Mouse (Mus musculus): ENCODE data around the gene Gpsm3. TPM values are rescaled to one million over a fixed set of nuclear protein-coding genes. Genes with fewer than 3 reads are reported as not detected.

Gene Gpsm3
- total and polyA plus RNA-seq, 3 experiments, result 3.9 to 6.4 (median 5.2) TPM

- intact Hi-C loops (cut with DNase I), result no loop called here
These were observed 21.2 kb upstream of the Gpsm3 start for GRCm38 (mm10) chr17:34568421-34568820.

GRCm38 (mm10) chr17:34569919-34570318 lies 19.7 kb upstream of the Gpsm3 start:
- no peaks in the 10 kb centered on the region for H3K27me3 ChIP-seq (ENCODE audit: control insufficient read depth, insufficient read depth, low read length)
- no peaks in the 10 kb centered on the region for H3K36me3 ChIP-seq (ENCODE audit: control insufficient read depth, insufficient read depth, low read length)
- intact Hi-C loops (cut with DNase I), result no loop called here
- H3K4me3 ChIP-seq, result no peak overlapping the region
- no peaks in the 10 kb centered on the region for H3K79me2 ChIP-seq (replicated peaks; ENCODE audit: control insufficient read depth, insufficient read depth, low read length)
- no peak overlapping the region for H3K27ac ChIP-seq
- 73% methylated on average over 4 of the region's 4 CpGs for whole genome bisulfite sequencing
- TF ChIP-seq POLR2A (IDR thresholded peaks at IDR 0.05; ENCODE audit: insufficient read depth, low read depth, low read length), result no peak
- H3K4me1 ChIP-seq (ENCODE audit: control insufficient read depth, insufficient read depth, low read length), result peaks cover 1% of the 10 kb centered on the region
- no peak for DNase-seq
- H3K9ac ChIP-seq (ENCODE audit: low read depth, low read length), result no peak overlapping the region

More at GRCm38 (mm10) chr17:34568421-34568820, 21.2 kb upstream of the Gpsm3 start:
- Histone ChIP-seq H3K4me3 (no peak overlapping the region), H3K27me3 (ENCODE audit: control insufficient read depth, insufficient read depth, low read length) (no peaks in the 10 kb centered on the region), H3K79me2 (replicated peaks; ENCODE audit: control insufficient read depth, insufficient read depth, low read length) (no peaks in the 10 kb centered on the region), H3K9ac (ENCODE audit: low read depth, low read length) (no peak overlapping the region), H3K4me1 (ENCODE audit: control insufficient read depth, insufficient read depth, low read length) (peaks cover 1% of the 10 kb centered on the region), H3K27ac (no peak overlapping the region), H3K36me3 (ENCODE audit: control insufficient read depth, insufficient read depth, low read length) (no peaks in the 10 kb centered on the region)
- 82% methylated on average over 13 of the region's 13 CpGs for WGBS
- DNase-seq, result no peak
- no peak for TF ChIP-seq POLR2A (IDR thresholded peaks at IDR 0.05; ENCODE audit: insufficient read depth, low read depth, low read length)
- TF ChIP-seq EP300 (IDR thresholded peaks at IDR 0.05; ENCODE audit: insufficient read depth, low read depth, low read length), result no peak
- no peak for TF ChIP-seq CTCF (IDR thresholded peaks at IDR 0.05)

GRCm38 (mm10) chr17:34571875-34572274 lies 17.7 kb upstream of the Gpsm3 start:
- intact Hi-C loops (cut with DNase I), result loop anchor here (2.0 kb wide), 1 partner anchor 47 kb away; no protein-coding TSS in a partner anchor
- Histone ChIP-seq H3K4me3 (no peak overlapping the region), H3K4me1 (ENCODE audit: control insufficient read depth, insufficient read depth, low read length) (no peaks in the 10 kb centered on the region), H3K27me3 (ENCODE audit: control insufficient read depth, insufficient read depth, low read length) (no peaks in the 10 kb centered on the region), H3K79me2 (replicated peaks; ENCODE audit: control insufficient read depth, insufficient read depth, low read length) (no peaks in the 10 kb centered on the region), H3K9ac (ENCODE audit: low read depth, low read length) (no peak overlapping the region), H3K36me3 (ENCODE audit: control insufficient read depth, insufficient read depth, low read length) (no peaks in the 10 kb centered on the region), H3K27ac (no peak overlapping the region)
- DNase-seq, result no peak
- peak; percentile 75 for TF ChIP-seq CTCF (IDR thresholded peaks at IDR 0.05)
- TF ChIP-seq EP300 (IDR thresholded peaks at IDR 0.05; ENCODE audit: insufficient read depth, low read depth, low read length), result 0 out of 2 replicates have a peak, but pooled peaks have one; percentile 32
- TF ChIP-seq POLR2A (IDR thresholded peaks at IDR 0.05; ENCODE audit: insufficient read depth, low read depth, low read length), result no peak
- 26% methylated on average over 5 of the region's 5 CpGs for WGBS

GRCm38 (mm10) chr17:34572361-34572760 lies 17.2 kb upstream of the Gpsm3 start:
- intact Hi-C loops (cut with DNase I), result loop anchor here (2.0 kb wide), 1 partner anchor 46 kb away; no protein-coding TSS in a partner anchor
- Histone ChIP-seq H3K4me1 (ENCODE audit: control insufficient read depth, insufficient read depth, low read length) (no peaks in the 10 kb centered on the region), H3K36me3 (ENCODE audit: control insufficient read depth, insufficient read depth, low read length) (no peaks in the 10 kb centered on the region), H3K79me2 (replicated peaks; ENCODE audit: control insufficient read depth, insufficient read depth, low read length) (no peaks in the 10 kb centered on the region), H3K9ac (ENCODE audit: low read depth, low read length) (no peak overlapping the region), H3K27me3 (ENCODE audit: control insufficient read depth, insufficient read depth, low read length) (no peaks in the 10 kb centered on the region), H3K4me3 (no peak overlapping the region), H3K27ac (no peak overlapping the region)
- DNase-seq, result no peak
- 48% methylated on average over 15 of the region's 15 CpGs for WGBS
- no peak for TF ChIP-seq EP300 (IDR thresholded peaks at IDR 0.05; ENCODE audit: insufficient read depth, low read depth, low read length)
- TF ChIP-seq CTCF (IDR thresholded peaks at IDR 0.05), result no peak
- TF ChIP-seq POLR2A (IDR thresholded peaks at IDR 0.05; ENCODE audit: insufficient read depth, low read depth, low read length), result no peak

GRCm38 (mm10) chr17:34576577-34576976 lies 13.0 kb upstream of the Gpsm3 start:
- Histone ChIP-seq H3K4me1 (ENCODE audit: control insufficient read depth, insufficient read depth, low read length) (no peaks in the 10 kb centered on the region), H3K79me2 (replicated peaks; ENCODE audit: control insufficient read depth, insufficient read depth, low read length) (no peaks in the 10 kb centered on the region), H3K27me3 (ENCODE audit: control insufficient read depth, insufficient read depth, low read length) (no peaks in the 10 kb centered on the region), H3K36me3 (ENCODE audit: control insufficient read depth, insufficient read depth, low read length) (no peaks in the 10 kb centered on the region), H3K9ac (ENCODE audit: low read depth, low read length) (no peak overlapping the region), H3K27ac (no peak overlapping the region), H3K4me3 (no peak overlapping the region)
- WGBS, result 48% methylated on average over 5 of the region's 5 CpGs
- intact Hi-C loops (cut with DNase I), result no loop called here
- DNase-seq, result no peak
- TF ChIP-seq EP300 (IDR thresholded peaks at IDR 0.05; ENCODE audit: insufficient read depth, low read depth, low read length), result no peak
- no peak for TF ChIP-seq POLR2A (IDR thresholded peaks at IDR 0.05; ENCODE audit: insufficient read depth, low read depth, low read length)
- no peak for TF ChIP-seq CTCF (IDR thresholded peaks at IDR 0.05)

- intact Hi-C loops (cut with DNase I), result no loop called here
- H3K4me1 ChIP-seq (ENCODE audit: control insufficient read depth, insufficient read depth, low read length), result no peaks in the 10 kb centered on the region
- H3K36me3 ChIP-seq (ENCODE audit: control insufficient read depth, insufficient read depth, low read length), result no peaks in the 10 kb centered on the region
- no peak for TF ChIP-seq POLR2A (IDR thresholded peaks at IDR 0.05; ENCODE audit: insufficient read depth, low read depth, low read length)
- H3K27me3 ChIP-seq (ENCODE audit: control insufficient read depth, insufficient read depth, low read length), result no peaks in the 10 kb centered on the region
- H3K27ac ChIP-seq, result no peak overlapping the region
- H3K79me2 ChIP-seq (replicated peaks; ENCODE audit: control insufficient read depth, insufficient read depth, low read length), result no peaks in the 10 kb centered on the region
- WGBS, result 91% methylated on average over 3 of the region's 3 CpGs
- H3K9ac ChIP-seq (ENCODE audit: low read depth, low read length), result no peak overlapping the region
- no peak overlapping the region for H3K4me3 ChIP-seq
- no peak for DNase-seq
These were observed 11.5 kb upstream of the Gpsm3 start for GRCm38 (mm10) chr17:34578070-34578469.
